Mouse (Mus musculus): ENCODE measurements at regions not wholly inside any gene's neighbourhood (a gene's known extent, or its start where the extent isn't known, plus 50 kb on each side); places are given as distances from the start of the nearest gene placed in this dataset.
"Not testable (repeated sequence)": the region's sequence is repeated elsewhere in the genome, so short reads cannot be mapped to it uniquely, and the experiment has no call there.

DNA sequence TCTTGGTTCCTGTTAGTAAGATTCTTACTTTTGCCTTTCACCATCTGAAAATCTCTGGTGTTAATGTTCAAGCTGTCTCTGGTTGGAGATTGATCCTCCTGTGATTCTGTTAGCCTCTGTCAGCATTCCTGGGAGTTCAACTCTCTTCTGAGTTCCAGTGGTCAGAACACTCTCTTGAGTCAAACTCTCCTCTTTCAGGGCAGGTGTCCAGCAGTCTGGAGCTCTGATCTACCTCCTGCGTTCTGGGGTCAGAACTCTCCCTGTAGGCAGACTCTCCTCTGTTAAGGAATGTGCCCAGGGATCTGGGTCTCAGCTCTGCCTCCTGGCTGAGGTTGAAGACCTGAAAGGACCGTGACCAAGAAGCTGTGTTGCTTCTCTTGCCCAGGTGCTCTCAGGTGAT is 581.3 kb downstream of the H2al1n start:
- ATAC-seq (ENCODE audit: low FRiP score, low TSS enrichment); H3K4me2 ChIP-seq (ENCODE audit: low read length); H3K27me3 ChIP-seq (ENCODE audit: control insufficient read depth, insufficient read depth, low read length); H3K36me3 ChIP-seq (ENCODE audit: control insufficient read depth, insufficient read depth, low read length); H3K9me3 ChIP-seq (ENCODE audit: control insufficient read depth, low read length); H3K9ac ChIP-seq (replicated peaks; ENCODE audit: low read length); DNase-seq; H3K4me3 ChIP-seq (replicated peaks; ENCODE audit: low read depth, low read length); H3K27ac ChIP-seq (replicated peaks; ENCODE audit: low read depth, low read length); H3K4me1 ChIP-seq (ENCODE audit: control insufficient read depth, insufficient read depth, low read length): not testable (repeated sequence)
- 80% methylated on average over 2 of the region's 2 CpGs for WGBS

GRCm38 (mm10) chrX:14835862-14836261 is 624.9 kb downstream of the H2al1n start:
- WGBS, result 64% methylated on average over 4 of the region's 4 CpGs
- ATAC-seq (ENCODE audit: low FRiP score, low TSS enrichment) (no peak), DNase-seq (no peak)
- H3K4me2 ChIP-seq (ENCODE audit: low read length), result no peak overlapping the region
- no peak overlapping the region for H3K4me3 ChIP-seq (replicated peaks; ENCODE audit: low read depth, low read length)
- no peak overlapping the region for H3K9ac ChIP-seq (replicated peaks; ENCODE audit: low read length)
- no peaks in the 10 kb centered on the region for H3K9me3 ChIP-seq (ENCODE audit: control insufficient read depth, low read length)
- H3K27me3 ChIP-seq (ENCODE audit: control insufficient read depth, insufficient read depth, low read length), result no peaks in the 10 kb centered on the region
- no peak overlapping the region for H3K27ac ChIP-seq (replicated peaks; ENCODE audit: low read depth, low read length)
- H3K36me3 ChIP-seq (ENCODE audit: control insufficient read depth, insufficient read depth, low read length), result no peaks in the 10 kb centered on the region
- no peaks in the 10 kb centered on the region for H3K4me1 ChIP-seq (ENCODE audit: control insufficient read depth, insufficient read depth, low read length)

GRCm38 (mm10) chrX:14839740-14840419 is 628.9 kb downstream of the H2al1n start:
- H3K36me3 ChIP-seq (ENCODE audit: control insufficient read depth, insufficient read depth, low read length), result no peaks in the 10 kb centered on the region
- ATAC-seq (ENCODE audit: low FRiP score, low TSS enrichment), result peak; percentile 40; the same call in 1 of the 2 replicates

GRCm38 (mm10) chrX:14840420-14840757 is 629.4 kb downstream of the H2al1n start:
- 60% methylated on average over 7 of the region's 7 CpGs for WGBS
- ATAC-seq (ENCODE audit: low FRiP score, low TSS enrichment), result peak; percentile 2; the same call in 1 of the 2 replicates

More at GRCm38 (mm10) chrX:14839740-14840419, 628.9 kb downstream of the H2al1n start:
- DNase-seq, result peak; percentile 17
- no peak overlapping the region for H3K4me2 ChIP-seq (ENCODE audit: low read length)
- H3K27me3 ChIP-seq (ENCODE audit: control insufficient read depth, insufficient read depth, low read length), result no peaks in the 10 kb centered on the region
- H3K9me3 ChIP-seq (ENCODE audit: control insufficient read depth, low read length), result no peaks in the 10 kb centered on the region
- WGBS, result 28% methylated on average over 7 of the region's 7 CpGs
- H3K4me1 ChIP-seq (ENCODE audit: control insufficient read depth, insufficient read depth, low read length), result no peaks in the 10 kb centered on the region
- H3K4me3 ChIP-seq (replicated peaks; ENCODE audit: low read depth, low read length), result no peak overlapping the region
- no peak overlapping the region for H3K9ac ChIP-seq (replicated peaks; ENCODE audit: low read length)
- H3K27ac ChIP-seq (replicated peaks; ENCODE audit: low read depth, low read length), result no peak overlapping the region

GRCm38 (mm10) chrX:14845353-14845752 is 634.4 kb downstream of the H2al1n start:
- H3K4me3 ChIP-seq (replicated peaks; ENCODE audit: low read depth, low read length), result no peak overlapping the region
- H3K9ac ChIP-seq (replicated peaks; ENCODE audit: low read length), result no peak overlapping the region
- no peaks in the 10 kb centered on the region for H3K36me3 ChIP-seq (ENCODE audit: control insufficient read depth, insufficient read depth, low read length)
- DNase-seq (no peak), ATAC-seq (ENCODE audit: low FRiP score, low TSS enrichment) (no peak)
- no peaks in the 10 kb centered on the region for H3K9me3 ChIP-seq (ENCODE audit: control insufficient read depth, low read length)
- H3K4me1 ChIP-seq (ENCODE audit: control insufficient read depth, insufficient read depth, low read length), result no peaks in the 10 kb centered on the region
- no peaks in the 10 kb centered on the region for H3K27me3 ChIP-seq (ENCODE audit: control insufficient read depth, insufficient read depth, low read length)
- H3K27ac ChIP-seq (replicated peaks; ENCODE audit: low read depth, low read length), result no peak overlapping the region
- no peak overlapping the region for H3K4me2 ChIP-seq (ENCODE audit: low read length)

More at GRCm38 (mm10) chrX:14840420-14840757, 629.4 kb downstream of the H2al1n start:
- DNase-seq, result no peak
- no peaks in the 10 kb centered on the region for H3K9me3 ChIP-seq (ENCODE audit: control insufficient read depth, low read length)
- no peaks in the 10 kb centered on the region for H3K27me3 ChIP-seq (ENCODE audit: control insufficient read depth, insufficient read depth, low read length)
- H3K4me3 ChIP-seq (replicated peaks; ENCODE audit: low read depth, low read length), result no peak overlapping the region
- H3K27ac ChIP-seq (replicated peaks; ENCODE audit: low read depth, low read length), result no peak overlapping the region
- no peaks in the 10 kb centered on the region for H3K4me1 ChIP-seq (ENCODE audit: control insufficient read depth, insufficient read depth, low read length)
- H3K4me2 ChIP-seq (ENCODE audit: low read length), result no peak overlapping the region
- no peak overlapping the region for H3K9ac ChIP-seq (replicated peaks; ENCODE audit: low read length)
- no peaks in the 10 kb centered on the region for H3K36me3 ChIP-seq (ENCODE audit: control insufficient read depth, insufficient read depth, low read length)

GRCm38 (mm10) chrX:14884612-14885011 is 673.7 kb downstream of the H2al1n start:
- Histone ChIP-seq H3K4me2 (ENCODE audit: low read length) (no peak overlapping the region), H3K27ac (replicated peaks; ENCODE audit: low read depth, low read length) (no peak overlapping the region), H3K4me3 (replicated peaks; ENCODE audit: low read depth, low read length) (no peak overlapping the region), H3K27me3 (ENCODE audit: control insufficient read depth, insufficient read depth, low read length) (no peaks in the 10 kb centered on the region), H3K4me1 (ENCODE audit: control insufficient read depth, insufficient read depth, low read length) (no peaks in the 10 kb centered on the region), H3K9ac (replicated peaks; ENCODE audit: low read length) (no peak overlapping the region), H3K9me3 (ENCODE audit: control insufficient read depth, low read length) (no peaks in the 10 kb centered on the region), H3K36me3 (ENCODE audit: control insufficient read depth, insufficient read depth, low read length) (no peaks in the 10 kb centered on the region)
- WGBS, result 78% methylated on average over 3 of the region's 3 CpGs
- DNase-seq, result peak; percentile 0
- no peak for ATAC-seq (ENCODE audit: low FRiP score, low TSS enrichment)

Measured in midbrain, embryonic 14.5 days (tissue).